Mouse (Mus musculus): ENCODE measurements around the gene Stil.

GRCm38 (mm10) chr4:114958786-114959185 is 41.2 kb upstream of the Stil start:
- TF ChIP-seq CTCF (IDR thresholded peaks at IDR 0.05; ENCODE audit: insufficient read depth, low read length) (no peak), POLR2A (IDR thresholded peaks at IDR 0.05; ENCODE audit: borderline replicate concordance, extremely low read depth, low read depth, low read length) (no peak)
